Mouse (Mus musculus) olfactory bulb, adult 2 months (tissue): Measurements from ENCODE around the gene Tmem51.

Experiments used
- CTCF ChIP-seq: fragments of 200-500 bp; IDR thresholded peaks from 2 replicates; pipeline ENCODE4 v1.5.1; 2012; ENCODE audit warnings: low read depth, mild to moderate bottlenecking, low read length, moderate library complexity; ENCODE audit not compliant: insufficient read depth
- POLR2A ChIP-seq: fragments of 200-500 bp; IDR thresholded peaks from 2 replicates; pipeline ENCODE4 v1.6.1; 2012; ENCODE audit warnings: mild to moderate bottlenecking, low read depth, low read length, moderate library complexity; ENCODE audit not compliant: insufficient read depth

DNA sequence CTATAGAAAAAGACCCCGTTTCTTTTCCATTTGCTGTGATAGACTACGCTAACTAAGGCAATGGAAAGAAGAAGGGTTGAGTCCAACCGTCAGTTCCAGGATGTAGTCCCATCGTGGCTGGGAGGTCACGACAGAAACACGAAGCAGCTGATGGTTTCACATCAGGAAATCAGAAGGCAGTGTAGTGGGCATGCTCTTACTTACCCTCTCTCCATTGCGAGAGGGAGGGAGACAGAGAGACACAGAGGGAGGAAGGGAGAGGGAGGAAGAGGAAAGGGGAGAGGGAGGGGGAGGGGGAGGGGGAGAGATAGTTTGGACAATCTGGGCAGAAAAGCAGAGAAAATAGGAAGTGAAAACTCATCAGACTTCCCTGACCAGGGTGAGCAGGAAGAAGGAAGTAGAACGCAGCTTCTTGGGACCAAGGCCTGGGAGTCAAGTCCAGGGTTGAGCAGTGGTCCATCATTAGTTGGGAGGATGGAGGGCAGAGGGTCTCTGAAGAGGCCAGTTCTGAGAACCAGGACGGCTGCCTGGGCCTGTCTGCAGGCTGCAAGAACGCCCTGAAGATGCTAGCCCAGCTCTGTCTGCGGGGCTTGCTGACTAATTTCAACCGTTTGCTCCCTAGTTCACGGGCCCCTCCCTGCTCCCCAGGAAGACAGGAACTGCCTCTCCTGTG, 9.9 kb downstream of the Tmem51 start:
- no peak for TF ChIP-seq CTCF
- TF ChIP-seq POLR2A, result no peak
